17 mouse cellular contexts compared by ENCODE assay signal in genomic region chr4:46976671-46977071, GRCm38 (mm10). TPM values are rescaled to one million over a fixed set of nuclear protein-coding genes. Genes with fewer than 3 reads are reported as not detected.
DNase-seq lines count a peak whose midpoint lies in the region; ATAC-seq and TF ChIP-seq lines count a peak whose summit lies in the region.
"Had no signal": no experiment of that assay in that cellular context is flagged by ENCODE, and none has a peak within 500 bp of the region (broad histone marks: within the 10 kb centered on the region; RNA-seq: fewer than 3 reads in every experiment).

No protein-coding gene starts in this region.

- 0 out of 2 replicates have a peak overlapping the region, but pooled peaks have one; percentile 12 for H3K4me3 ChIP-seq in layer of hippocampus, adult 2 months
- H3K4me3 ChIP-seq in cerebellum, adult 2 months (replicated peaks; ENCODE audit: insufficient read depth, low read depth, low read length), result peak overlapping the region; percentile 28
- no peak overlapping the region for H3K4me3 ChIP-seq in hindbrain, embryonic 15.5 days
- no peak overlapping the region for H3K4me3 ChIP-seq in lung, postnatal 0 days (ENCODE audit: low read depth, low read length)
- no peak overlapping the region for H3K4me3 ChIP-seq in neural tube, embryonic 15.5 days (replicated peaks)
- H3K4me3 ChIP-seq: lung, embryonic 15.5 days had no signal

- no peaks in the 10 kb centered on the region for H3K27me3 ChIP-seq in cerebellum, adult 2 months (ENCODE audit: control insufficient read depth, insufficient read depth, low read length)
- H3K27me3 ChIP-seq in hindbrain, embryonic 15.5 days, result no peaks in the 10 kb centered on the region
- H3K27me3 ChIP-seq in lung, postnatal 0 days (replicated peaks; ENCODE audit: insufficient read depth, low read length), result no peaks in the 10 kb centered on the region
- H3K27me3 ChIP-seq in neural tube, embryonic 15.5 days (replicated peaks), result no peaks in the 10 kb centered on the region
- H3K27me3 ChIP-seq: lung, embryonic 15.5 days had no signal

- no peak overlapping the region for H3K9ac ChIP-seq in hindbrain, embryonic 15.5 days
- no peak overlapping the region for H3K9ac ChIP-seq in lung, postnatal 0 days (replicated peaks; ENCODE audit: low read depth)
- no peak overlapping the region for H3K9ac ChIP-seq in neural tube, embryonic 15.5 days (replicated peaks)
- H3K9ac ChIP-seq: lung, embryonic 15.5 days had no signal

- H3K4me1 ChIP-seq in cerebellum, adult 2 months (ENCODE audit: control insufficient read depth, insufficient read depth, low read length), result peaks cover 72% of the 10 kb centered on the region
- peaks cover 19% of the 10 kb centered on the region for H3K4me1 ChIP-seq in hindbrain, embryonic 15.5 days (replicated peaks)
- H3K4me1 ChIP-seq in lung, postnatal 0 days (ENCODE audit: insufficient read depth, low read depth, low read length), result no peaks in the 10 kb centered on the region
- no peaks in the 10 kb centered on the region for H3K4me1 ChIP-seq in neural tube, embryonic 15.5 days
- H3K4me1 ChIP-seq: lung, embryonic 15.5 days had no signal

- ATAC-seq in hindbrain, embryonic 15.5 days (ENCODE audit: low FRiP score, low read depth), result no peak
- ATAC-seq in lung, postnatal 0 days, result no peak
- no peak for ATAC-seq in neural tube, embryonic 15.5 days (ENCODE audit: low FRiP score)
- ATAC-seq: midbrain, embryonic 16.5 days had no signal

- 11% methylated on average over 11 of the region's 11 CpGs for WGBS in cerebellum, adult 2 months
- 62% methylated on average over 11 of the region's 11 CpGs for WGBS in hindbrain, embryonic 15.5 days
- 55% methylated on average over 11 of the region's 11 CpGs for WGBS in lung, postnatal 0 days
- WGBS in neural tube, embryonic 15.5 days, result 76% methylated on average over 11 of the region's 11 CpGs

- peak in 1 of 2 experiments; percentile 52 for DNase-seq in layer of hippocampus, adult 2 months (ENCODE audit: low spot score in 2 of 2)
- no peak for DNase-seq in layer of hippocampus, adult 8-10 months (ENCODE audit: low spot score in 2 of 2)
- DNase-seq in brain, embryonic 14.5 days (ENCODE audit: low read depth), result peak; percentile 13
- DNase-seq in cerebellum, adult 2 months, result peak; percentile 87 to 88
- no peak for DNase-seq in lung, postnatal 0 days (ENCODE audit: low spot score)
- DNase-seq in Muller cell, postnatal 12 days (ENCODE audit: inconsistent ontology term), result no peak
- DNase-seq: gastrocnemius, postnatal 36 days; kidney, adult 11 months; kidney, postnatal 25 days; thymus, adult 2 months had no signal

- no peak for TF ChIP-seq CTCF in layer of hippocampus, adult 2 months (conservative IDR thresholded peaks at IDR 0.05)
- TF ChIP-seq CTCF in brain, embryonic 14.5 days (IDR thresholded peaks at IDR 0.05; ENCODE audit: borderline replicate concordance, extremely low read depth, insufficient read depth, insufficient read length), result no peak
- no peak for TF ChIP-seq CTCF in cerebellum, adult 2 months (IDR thresholded peaks at IDR 0.05; ENCODE audit: borderline replicate concordance, insufficient read depth, low read depth, low read length)
- TF ChIP-seq CTCF in lung, postnatal 0 days (IDR thresholded peaks at IDR 0.05), result no peak

- TF ChIP-seq EP300 in lung, postnatal 0 days (IDR thresholded peaks at IDR 0.05), result no peak

- no peaks in the 10 kb centered on the region for H3K9me3 ChIP-seq in hindbrain, embryonic 15.5 days
- H3K9me3 ChIP-seq in lung, postnatal 0 days (ENCODE audit: low read length), result no peaks in the 10 kb centered on the region
- no peaks in the 10 kb centered on the region for H3K9me3 ChIP-seq in neural tube, embryonic 15.5 days (replicated peaks)
- H3K9me3 ChIP-seq: lung, embryonic 15.5 days had no signal

- no peaks in the 10 kb centered on the region for H3K36me3 ChIP-seq in hindbrain, embryonic 15.5 days
- no peaks in the 10 kb centered on the region for H3K36me3 ChIP-seq in lung, postnatal 0 days (ENCODE audit: insufficient read depth, low read length)
- no peaks in the 10 kb centered on the region for H3K36me3 ChIP-seq in neural tube, embryonic 15.5 days
- H3K36me3 ChIP-seq: lung, embryonic 15.5 days had no signal

- H3K27ac ChIP-seq in layer of hippocampus, adult 2 months, result peak overlapping the region; percentile 83
- peak overlapping the region; percentile 93 for H3K27ac ChIP-seq in cerebellum, adult 2 months (ENCODE audit: insufficient read depth, low read length)
- H3K27ac ChIP-seq in hindbrain, embryonic 15.5 days (replicated peaks), result peak overlapping the region; percentile 55; the same call in 1 of the 2 replicates
- H3K27ac ChIP-seq in lung, postnatal 0 days (ENCODE audit: low read length), result no peak overlapping the region
- no peak overlapping the region for H3K27ac ChIP-seq in neural tube, embryonic 15.5 days (replicated peaks)
- H3K27ac ChIP-seq: lung, embryonic 15.5 days had no signal

- H3K4me2 ChIP-seq in hindbrain, embryonic 15.5 days, result no peak overlapping the region
- no peak overlapping the region for H3K4me2 ChIP-seq in lung, postnatal 0 days (replicated peaks; ENCODE audit: low read depth, low read length)
- H3K4me2 ChIP-seq in neural tube, embryonic 15.5 days, result no peak overlapping the region
- H3K4me2 ChIP-seq: heart, embryonic 11.5 days; liver, embryonic 11.5 days; lung, embryonic 15.5 days had no signal

- no peak for TF ChIP-seq POLR2A in brain, embryonic 14.5 days (IDR thresholded peaks at IDR 0.05; ENCODE audit: borderline replicate concordance, extremely low read depth, insufficient read depth, insufficient read length, poor library complexity, severe bottlenecking)
- peak; percentile 18; the same call in 1 of the 2 replicates for TF ChIP-seq POLR2A in cerebellum, adult 2 months (IDR thresholded peaks at IDR 0.05; ENCODE audit: borderline replicate concordance, insufficient read depth, low read length)

RNA-seq across cellular contexts. Expression of gene Gabbr2, which starts 15.0 kb away (rescaled TPM):
- 100 to 1,000 TPM; 203 to 223 TPM for total RNA-seq in layer of hippocampus, adult 2 months (2021)
- total RNA-seq in layer of hippocampus, adult 8-10 months (2022), result 100 to 1,000 TPM; 175 to 209 (median 187) TPM
- 10.2 and 25.0 TPM in 2 replicates for polyA plus RNA-seq in brain, embryonic 14.5 days (2012; rRNA removed)
- polyA plus RNA-seq in cerebellum, adult 2 months (2012; rRNA removed), result 102 and 117 TPM in 2 replicates
- polyA plus RNA-seq in hindbrain, embryonic 15.5 days (2015; fragmentation: Nextera tagmentation; extraction: Ambion mirVana), result 14.7 and 17.2 TPM in 2 replicates
- 0.02 TPM in 1 of 2 replicates, not detected in the other for polyA plus RNA-seq in lung, postnatal 0 days (2015; fragmentation: Nextera tagmentation; extraction: Ambion mirVana)
- 9.2 and 12.5 TPM in 2 replicates for polyA plus RNA-seq in neural tube, embryonic 15.5 days (2015; fragmentation: Nextera tagmentation; extraction: Ambion mirVana)
- total RNA-seq: megakaryocyte, adult 5-6 weeks had no signal

Comparison
In these comparisons a context has a peak if more than half of its experiments do, and no peak if none do; other contexts are left out.
1. DNase-seq: peak in brain, embryonic 14.5 days (single experiment) and cerebellum, adult 2 months (2 of 2); none in layer of hippocampus, adult 8-10 months (0 of 2), lung, postnatal 0 days (single experiment) and Muller cell, postnatal 12 days (single experiment).
2. H3K27ac ChIP-seq: peak in layer of hippocampus, adult 2 months (single experiment), cerebellum, adult 2 months (single experiment) and hindbrain, embryonic 15.5 days (single experiment); none in lung, postnatal 0 days (single experiment) and neural tube, embryonic 15.5 days (single experiment).
3. H3K4me3 ChIP-seq: peak in layer of hippocampus, adult 2 months (single experiment) and cerebellum, adult 2 months (single experiment); none in hindbrain, embryonic 15.5 days (single experiment), lung, postnatal 0 days (single experiment) and neural tube, embryonic 15.5 days (single experiment).